Mouse (Mus musculus) midbrain, embryonic 12.5 days (tissue): ENCODE data around the gene Tbcc. TPM values are rescaled to one million over a fixed set of nuclear protein-coding genes. Genes with fewer than 3 reads are reported as not detected.
A peak's percentile ranks its signal among the peaks of the same experiment; 100 is the strongest.

ENCODE experiments used
- ATAC-seq: fragments of 200-750 bp; cut with Nextera tagmentation; 2 replicates; pipeline ENCODE4 v1.8.0; 2017; ENCODE audit warnings: low read depth, moderate TSS enrichment, moderate library complexity; ENCODE audit not compliant: low FRiP score
- H3K27ac ChIP-seq: fragments of 300-500 bp; sonication (generic); replicated peaks from 2 replicates; pipeline ENCODE4 v1.5.1; 2016; ENCODE audit warnings: mild to moderate bottlenecking
- H3K27me3 ChIP-seq: fragments of 300-500 bp; sonication (generic); 2 replicates; pipeline ENCODE4 v1.6.1; 2016; ENCODE audit warnings: mild to moderate bottlenecking
- H3K36me3 ChIP-seq: fragments of 300-500 bp; sonication (generic); 2 replicates; pipeline ENCODE4 v1.6.1; 2016
- H3K4me1 ChIP-seq: fragments of 300-500 bp; sonication (generic); 2 replicates; pipeline ENCODE4 v1.6.1; 2016
- H3K4me2 ChIP-seq: fragments of 300-500 bp; sonication (generic); replicated peaks from 2 replicates; pipeline ENCODE4 v1.6.1; 2016; ENCODE audit warnings: mild to moderate bottlenecking, moderate library complexity
- H3K4me3 ChIP-seq: fragments of 300-500 bp; sonication (generic); 2 replicates; pipeline ENCODE4 v1.5.1; 2016; ENCODE audit warnings: mild to moderate bottlenecking
- H3K9ac ChIP-seq: fragments of 300-500 bp; sonication (generic); replicated peaks from 2 replicates; pipeline ENCODE4 v1.6.1; 2016; ENCODE audit warnings: mild to moderate bottlenecking, moderate library complexity
- H3K9me3 ChIP-seq: fragments of 300-500 bp; sonication (generic); 2 replicates; pipeline ENCODE4 v1.6.1; 2016; ENCODE audit warnings: mild to moderate bottlenecking
- WGBS: fragments of 180-500 bp; shearing (Covaris S2); methylation state at CpG from one replicate; pipeline ENCODE4 v1.1.7; 2016; 5-methylcytosine and 5-hydroxymethylcytosine counted together
- polyA plus RNA-seq: library from polyadenylated mRNA; unstranded; fragments of >200 nt; fragmentation: Nextera tagmentation; extraction: Ambion mirVana; gene quantifications from 2 replicates; pipeline ENCODE4 v1.2.1, GENCODE M21; 2016

The Tbcc gene
- polyA plus RNA-seq, 1 experiment from 2014 or later = 75.1 TPM

GRCm38 (mm10) chr17:46856107-46856388 lies 34.4 kb upstream of the Tbcc start:
- H3K36me3 ChIP-seq = no peaks in the 10 kb centered on the region
- WGBS = 18% methylated on average over 4 of the region's 4 CpGs
- H3K27me3 ChIP-seq = no peaks in the 10 kb centered on the region
- H3K9ac ChIP-seq = peak overlapping the region; percentile 100
- H3K27ac ChIP-seq = peak overlapping the region; percentile 100
- peak overlapping the region; percentile 71 for H3K4me2 ChIP-seq
- peak overlapping the region; percentile 99 for H3K4me3 ChIP-seq
- peaks cover 29% of the 10 kb centered on the region for H3K4me1 ChIP-seq
- H3K9me3 ChIP-seq = no peaks in the 10 kb centered on the region
- ATAC-seq = no peak

GRCm38 (mm10) chr17:46856471-46857360 lies 33.8 kb upstream of the Tbcc start:
- H3K4me1 ChIP-seq = peaks cover 29% of the 10 kb centered on the region
- peak overlapping the region; percentile 100 for H3K27ac ChIP-seq
- peak overlapping the region; percentile 100 for H3K9ac ChIP-seq
- no peaks in the 10 kb centered on the region for H3K9me3 ChIP-seq
- H3K27me3 ChIP-seq = no peaks in the 10 kb centered on the region
- peak overlapping the region; percentile 71 for H3K4me2 ChIP-seq
- no peaks in the 10 kb centered on the region for H3K36me3 ChIP-seq
- 0 out of 2 replicates have a peak, but pooled peaks have one; percentile 38 for ATAC-seq
- WGBS = under 1% methylated on average over 87 of the region's 87 CpGs
- H3K4me3 ChIP-seq = peak overlapping the region; percentile 99

GRCm38 (mm10) chr17:46857361-46857902 lies 33.1 kb upstream of the Tbcc start:
- under 1% methylated on average over 44 of the region's 52 CpGs for WGBS
- Histone ChIP-seq H3K9ac (peak overlapping the region; percentile 100), H3K36me3 (no peaks in the 10 kb centered on the region), H3K27ac (peak overlapping the region; percentile 100), H3K4me1 (peaks cover 29% of the 10 kb centered on the region), H3K27me3 (no peaks in the 10 kb centered on the region), H3K9me3 (no peaks in the 10 kb centered on the region), H3K4me2 (peak overlapping the region; percentile 71), H3K4me3 (peak overlapping the region; percentile 99)
- peak; percentile 86 for ATAC-seq

- Histone ChIP-seq H3K27me3 (no peaks in the 10 kb centered on the region), H3K4me3 (peak within 1 kb of the TSS; percentile 99), H3K9ac (peak within 1 kb of the TSS; percentile 100), H3K36me3 (no peaks in the 10 kb centered on the region), H3K27ac (peak within 1 kb of the TSS; percentile 100), H3K4me1 (peaks cover 25% of the 10 kb centered on the region), H3K4me2 (peak within 1 kb of the TSS; percentile 71), H3K9me3 (no peaks in the 10 kb centered on the region)
- peak; percentile 78 for ATAC-seq
- under 1% methylated on average over 54 of the region's 65 CpGs for WGBS
Observed at GRCm38 (mm10) chr17:46857903-46858748, 32.4 kb upstream of the Tbcc start, which contains the start of gene Bicral. Bicral (minus strand) TSS chr17:46858482.

GRCm38 (mm10) chr17:46858749-46859444 lies 31.6 kb upstream of the Tbcc start:
- Histone ChIP-seq H3K27ac (peak overlapping the region; percentile 100), H3K4me3 (peak overlapping the region; percentile 99), H3K27me3 (no peaks in the 10 kb centered on the region), H3K4me1 (peaks cover 22% of the 10 kb centered on the region), H3K4me2 (peak overlapping the region; percentile 71), H3K36me3 (no peaks in the 10 kb centered on the region), H3K9ac (peak overlapping the region; percentile 100; the same call in 1 of the 2 replicates), H3K9me3 (no peaks in the 10 kb centered on the region)
- no peak for ATAC-seq
- WGBS = 29% methylated on average over 9 of the region's 9 CpGs

- ATAC-seq = no peak
- WGBS = 83% methylated on average over 4 of the region's 4 CpGs
- peaks cover 15% of the 10 kb centered on the region for H3K4me1 ChIP-seq
- no peak overlapping the region for H3K4me3 ChIP-seq
- H3K4me2 ChIP-seq = no peak overlapping the region
- no peaks in the 10 kb centered on the region for H3K36me3 ChIP-seq
- no peaks in the 10 kb centered on the region for H3K27me3 ChIP-seq
- H3K27ac ChIP-seq = no peak overlapping the region
- no peaks in the 10 kb centered on the region for H3K9me3 ChIP-seq
- H3K9ac ChIP-seq = no peak overlapping the region
Observed at GRCm38 (mm10) chr17:46860120-46860519, 30.4 kb upstream of the Tbcc start.

GRCm38 (mm10) chr17:46864566-46865195 lies 25.8 kb upstream of the Tbcc start:
- 76% methylated on average over 7 of the region's 7 CpGs for WGBS
- H3K4me1 ChIP-seq = peaks cover 4% of the 10 kb centered on the region; the same call in 1 of the 2 replicates
- no peaks in the 10 kb centered on the region for H3K9me3 ChIP-seq
- ATAC-seq = no peak
- H3K27me3 ChIP-seq = no peaks in the 10 kb centered on the region
- no peak overlapping the region for H3K9ac ChIP-seq
- no peak overlapping the region for H3K4me2 ChIP-seq
- no peak overlapping the region for H3K4me3 ChIP-seq
- no peak overlapping the region for H3K27ac ChIP-seq
- H3K36me3 ChIP-seq = no peaks in the 10 kb centered on the region

GRCm38 (mm10) chr17:46866836-46867235 lies 23.6 kb upstream of the Tbcc start:
- Histone ChIP-seq H3K27ac (no peak overlapping the region), H3K36me3 (no peaks in the 10 kb centered on the region), H3K9ac (no peak overlapping the region), H3K4me1 (no peaks in the 10 kb centered on the region), H3K4me3 (no peak overlapping the region), H3K4me2 (no peak overlapping the region), H3K27me3 (no peaks in the 10 kb centered on the region), H3K9me3 (no peaks in the 10 kb centered on the region)
- WGBS = 89% methylated on average over 12 of the region's 12 CpGs
- no peak for ATAC-seq

GRCm38 (mm10) chr17:46870204-46870798 lies 20.2 kb upstream of the Tbcc start:
- Histone ChIP-seq H3K27me3 (no peaks in the 10 kb centered on the region), H3K27ac (no peak overlapping the region), H3K4me1 (peaks cover 6% of the 10 kb centered on the region; the same call in 1 of the 2 replicates), H3K36me3 (no peaks in the 10 kb centered on the region), H3K4me3 (no peak overlapping the region), H3K9ac (no peak overlapping the region), H3K4me2 (no peak overlapping the region), H3K9me3 (no peaks in the 10 kb centered on the region)
- WGBS = 95% methylated on average over 5 of the region's 5 CpGs
- ATAC-seq = no peak

- 89% methylated on average over 1 of the region's 1 CpGs for WGBS
- Histone ChIP-seq H3K4me1 (peaks cover 6% of the 10 kb centered on the region; the same call in 1 of the 2 replicates), H3K36me3 (no peaks in the 10 kb centered on the region), H3K4me3 (no peak overlapping the region), H3K27me3 (no peaks in the 10 kb centered on the region), H3K27ac (no peak overlapping the region), H3K9me3 (no peaks in the 10 kb centered on the region), H3K9ac (no peak overlapping the region), H3K4me2 (no peak overlapping the region)
- ATAC-seq = no peak
Observed at GRCm38 (mm10) chr17:46870913-46871312, 19.6 kb upstream of the Tbcc start.

- H3K4me3 ChIP-seq = no peak overlapping the region
- no peak overlapping the region for H3K27ac ChIP-seq
- H3K4me1 ChIP-seq = peaks cover 6% of the 10 kb centered on the region; the same call in 1 of the 2 replicates
- H3K9ac ChIP-seq = no peak overlapping the region
- no peaks in the 10 kb centered on the region for H3K9me3 ChIP-seq
- 75% methylated on average over 7 of the region's 7 CpGs for WGBS
- ATAC-seq = no peak
- H3K36me3 ChIP-seq = no peaks in the 10 kb centered on the region
- H3K27me3 ChIP-seq = no peaks in the 10 kb centered on the region
- H3K4me2 ChIP-seq = no peak overlapping the region
Observed at GRCm38 (mm10) chr17:46872806-46873205, 17.7 kb upstream of the Tbcc start.
